Mouse (Mus musculus) ES-Bruce4 (cell line): ENCODE measurements around the gene Ubqln4. TPM values are rescaled to one million over a fixed set of nuclear protein-coding genes. Genes with fewer than 3 reads are reported as not detected.
A peak's percentile ranks its signal among the peaks of the same experiment; 100 is the strongest.

Experiments used
- H3K27ac ChIP-seq: 2 replicates; pipeline ENCODE4 v1.5.1; 2012; ENCODE audit warnings: low read length, inconsistent platforms; ENCODE audit not compliant: insufficient read depth
- H3K27me3 ChIP-seq: 2 replicates; pipeline ENCODE4 v1.6.1; 2012; ENCODE audit warnings: mild to moderate bottlenecking, low read length, inconsistent platforms; ENCODE audit not compliant: control insufficient read depth, poor library complexity, insufficient read depth, severe bottlenecking
- H3K36me3 ChIP-seq: 2 replicates; pipeline ENCODE4 v1.6.1; 2012; ENCODE audit warnings: inconsistent platforms, mild to moderate bottlenecking, low read length, moderate library complexity; ENCODE audit not compliant: control insufficient read depth, poor library complexity, insufficient read depth, severe bottlenecking
- H3K4me1 ChIP-seq: one replicate; pipeline ENCODE4 v1.8.1; 2011; ENCODE audit warnings: low read length; ENCODE audit not compliant: control insufficient read depth, insufficient read depth
- H3K4me3 ChIP-seq: 2 replicates; pipeline ENCODE4 v1.5.1; 2011; ENCODE audit warnings: low read depth, mild to moderate bottlenecking, low read length
- H3K9ac ChIP-seq: 2 replicates; pipeline ENCODE4 v1.6.1; 2012; ENCODE audit warnings: low read depth, mild to moderate bottlenecking, inconsistent platforms; ENCODE audit not compliant: poor library complexity, severe bottlenecking
- H3K9me3 ChIP-seq: replicated peaks from 2 replicates; pipeline ENCODE4 v1.6.1; 2012; ENCODE audit warnings: mild to moderate bottlenecking, low read length, inconsistent platforms; ENCODE audit not compliant: control insufficient read depth, poor library complexity, insufficient read depth, severe bottlenecking
- CTCF ChIP-seq: IDR thresholded peaks from one replicate; pipeline ENCODE4 v1.8.1; 2011; ENCODE audit warnings: low read depth, low read length
- EP300 ChIP-seq: IDR thresholded peaks from 2 replicates; pipeline ENCODE4 v1.6.1; 2011; ENCODE audit warnings: low read depth, low read length; ENCODE audit not compliant: insufficient read depth
- POLR2A ChIP-seq: IDR thresholded peaks from one replicate; pipeline ENCODE4 v1.8.1; 2011; ENCODE audit warnings: low read length; ENCODE audit not compliant: insufficient read depth
- polyA plus RNA-seq: library from polyadenylated mRNA; stranded (reverse); fragments of >200 nt; gene quantifications from 2 replicates; pipeline ENCODE4 v1.2.4, GENCODE M21; 2011; ENCODE audit warnings: low read depth; ENCODE audit not compliant: missing spikeins, insufficient read depth, insufficient read length

Ubqln4 gene
- polyA plus RNA-seq, 1 experiment: 118 TPM

DNA sequence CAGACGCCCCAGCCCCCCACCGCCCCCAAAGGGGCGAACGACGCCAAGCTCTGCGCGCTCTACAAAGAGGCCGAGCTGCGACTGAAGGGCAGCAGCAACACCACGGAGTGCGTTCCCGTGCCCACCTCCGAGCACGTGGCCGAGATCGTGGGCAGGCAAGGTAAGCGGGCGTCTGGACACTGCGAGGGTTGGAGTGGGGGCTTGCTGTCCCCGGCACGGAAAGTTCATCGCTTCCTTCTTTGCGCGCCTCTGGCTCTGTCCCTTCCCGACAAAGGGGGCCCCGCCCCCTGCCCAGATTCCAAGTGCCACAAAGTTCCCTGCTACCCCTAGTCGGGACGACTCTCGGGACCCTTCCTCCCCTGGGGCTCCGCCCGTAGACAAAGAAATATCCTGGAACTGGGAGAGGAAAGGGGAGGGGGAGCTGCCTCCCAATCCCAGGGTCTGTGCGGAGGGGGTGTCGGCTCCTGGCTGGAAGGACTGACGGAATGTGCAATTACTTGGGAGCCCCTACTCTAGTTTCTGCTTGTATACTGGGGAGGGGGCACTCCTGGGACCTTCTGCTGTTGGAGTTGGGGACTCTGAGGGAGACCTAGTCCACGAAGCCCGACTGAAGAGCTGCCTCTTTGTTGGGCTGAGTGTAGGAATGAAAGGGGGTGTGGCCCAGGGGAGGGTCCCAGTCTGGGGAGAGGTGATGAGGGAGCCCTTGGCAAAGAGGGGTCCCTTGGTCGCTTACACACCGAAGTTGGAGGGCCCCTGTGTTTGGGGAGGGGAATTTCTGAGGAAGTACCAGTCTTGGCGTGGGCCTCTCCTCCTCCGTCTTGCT, 20.7 kb upstream of the Ubqln4 start:
- Histone ChIP-seq H3K4me1 (peaks cover 13% of the 10 kb centered on the region), H3K4me3 (peak overlapping the region; percentile 83), H3K9ac (peak overlapping the region; percentile 84), H3K27me3 (no peaks in the 10 kb centered on the region), H3K27ac (peak overlapping the region; percentile 9; the same call in 1 of the 2 replicates), H3K36me3 (peaks cover 7% of the 10 kb centered on the region; the same call in 1 of the 2 replicates), H3K9me3 (no peaks in the 10 kb centered on the region)
- TF ChIP-seq CTCF (no peak), POLR2A (no peak), EP300 (no peak)

DNA sequence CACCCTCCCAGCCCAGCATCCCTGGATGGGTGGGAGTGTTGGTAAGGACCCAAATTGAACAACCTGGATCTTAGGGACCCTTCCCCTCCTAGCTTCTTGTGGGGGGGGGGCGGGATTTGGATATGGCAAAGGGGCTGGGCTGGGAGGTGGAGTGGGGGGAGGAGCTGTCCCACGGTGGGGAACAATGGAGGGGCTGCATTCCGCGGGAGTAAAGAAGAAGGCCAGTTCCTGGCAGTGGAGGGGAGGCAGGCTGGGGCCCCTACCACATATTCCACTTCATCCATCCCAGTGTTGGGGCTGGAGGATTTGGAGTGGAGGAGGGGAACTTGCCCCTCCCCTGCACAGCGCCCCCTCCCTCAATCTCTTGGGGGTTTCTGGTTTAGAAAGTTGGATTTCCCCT, 19.9 kb upstream of the Ubqln4 start:
- Histone ChIP-seq H3K36me3 (peaks cover 8% of the 10 kb centered on the region; the same call in 1 of the 2 replicates), H3K4me1 (peaks cover 19% of the 10 kb centered on the region), H3K9me3 (no peaks in the 10 kb centered on the region), H3K9ac (no peak overlapping the region), H3K27me3 (no peaks in the 10 kb centered on the region), H3K4me3 (peak overlapping the region; percentile 83), H3K27ac (no peak overlapping the region)
- TF ChIP-seq CTCF (no peak), EP300 (no peak), POLR2A (no peak)

DNA sequence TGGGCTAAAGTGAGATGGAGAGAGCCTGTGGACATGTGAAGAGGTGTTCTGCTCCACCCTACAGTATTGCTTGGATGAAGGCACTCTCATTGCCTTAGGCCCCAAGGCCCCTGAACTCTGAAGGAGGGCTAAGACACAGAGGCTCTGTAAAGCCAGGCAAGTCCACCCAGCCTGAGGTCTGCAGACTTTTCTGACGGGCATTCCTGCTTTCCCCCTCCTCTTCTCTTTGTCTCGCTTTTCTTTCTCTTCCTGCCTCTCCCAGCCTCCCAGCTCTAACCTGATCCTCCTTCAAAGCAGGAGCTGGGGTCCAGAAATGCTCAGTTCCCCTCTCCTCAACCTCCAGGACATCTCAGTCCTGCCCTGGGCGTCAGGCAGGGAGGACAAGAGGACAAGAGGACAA, 18.6 kb upstream of the Ubqln4 start:
- H3K4me3 ChIP-seq: peak overlapping the region; percentile 3; the same call in 1 of the 2 replicates
- H3K9me3 ChIP-seq: no peaks in the 10 kb centered on the region
- peaks cover 8% of the 10 kb centered on the region; the same call in 1 of the 2 replicates for H3K36me3 ChIP-seq
- H3K9ac ChIP-seq: 0 out of 2 replicates have a peak overlapping the region, but pooled peaks have one; percentile 51
- H3K27ac ChIP-seq: peak overlapping the region; percentile 26; the same call in 1 of the 2 replicates
- H3K27me3 ChIP-seq: no peaks in the 10 kb centered on the region
- peaks cover 17% of the 10 kb centered on the region for H3K4me1 ChIP-seq
- TF ChIP-seq CTCF (no peak), POLR2A (no peak), EP300 (no peak)

DNA sequence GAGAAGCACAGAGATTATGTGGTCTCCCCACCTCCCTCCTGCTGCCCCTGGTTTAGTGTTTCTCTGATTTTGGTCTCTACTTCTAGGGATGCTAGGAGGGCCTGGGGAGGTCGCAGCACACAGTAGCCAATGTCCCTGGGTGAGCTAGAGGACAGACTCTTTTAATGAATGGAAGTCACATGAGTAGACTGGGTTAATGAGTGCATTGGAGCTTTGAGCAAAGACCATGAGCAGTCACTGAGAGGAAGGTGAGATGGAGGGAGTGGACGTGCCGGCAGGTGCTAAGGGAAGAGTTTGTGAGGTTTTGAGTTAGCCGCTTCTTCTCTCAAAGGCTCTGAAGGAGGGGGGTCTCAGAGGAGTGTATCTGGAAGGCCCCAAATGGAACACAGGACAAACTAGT, 18.0 kb upstream of the Ubqln4 start:
- H3K27ac ChIP-seq: no peak overlapping the region
- H3K4me1 ChIP-seq: peaks cover 20% of the 10 kb centered on the region
- H3K36me3 ChIP-seq: peaks cover 8% of the 10 kb centered on the region; the same call in 1 of the 2 replicates
- H3K27me3 ChIP-seq: no peaks in the 10 kb centered on the region
- peak overlapping the region; percentile 26 for H3K4me3 ChIP-seq
- no peak for TF ChIP-seq EP300
- no peak for TF ChIP-seq POLR2A
- no peak for TF ChIP-seq CTCF
- peak overlapping the region; percentile 51 for H3K9ac ChIP-seq
- H3K9me3 ChIP-seq: no peaks in the 10 kb centered on the region

DNA sequence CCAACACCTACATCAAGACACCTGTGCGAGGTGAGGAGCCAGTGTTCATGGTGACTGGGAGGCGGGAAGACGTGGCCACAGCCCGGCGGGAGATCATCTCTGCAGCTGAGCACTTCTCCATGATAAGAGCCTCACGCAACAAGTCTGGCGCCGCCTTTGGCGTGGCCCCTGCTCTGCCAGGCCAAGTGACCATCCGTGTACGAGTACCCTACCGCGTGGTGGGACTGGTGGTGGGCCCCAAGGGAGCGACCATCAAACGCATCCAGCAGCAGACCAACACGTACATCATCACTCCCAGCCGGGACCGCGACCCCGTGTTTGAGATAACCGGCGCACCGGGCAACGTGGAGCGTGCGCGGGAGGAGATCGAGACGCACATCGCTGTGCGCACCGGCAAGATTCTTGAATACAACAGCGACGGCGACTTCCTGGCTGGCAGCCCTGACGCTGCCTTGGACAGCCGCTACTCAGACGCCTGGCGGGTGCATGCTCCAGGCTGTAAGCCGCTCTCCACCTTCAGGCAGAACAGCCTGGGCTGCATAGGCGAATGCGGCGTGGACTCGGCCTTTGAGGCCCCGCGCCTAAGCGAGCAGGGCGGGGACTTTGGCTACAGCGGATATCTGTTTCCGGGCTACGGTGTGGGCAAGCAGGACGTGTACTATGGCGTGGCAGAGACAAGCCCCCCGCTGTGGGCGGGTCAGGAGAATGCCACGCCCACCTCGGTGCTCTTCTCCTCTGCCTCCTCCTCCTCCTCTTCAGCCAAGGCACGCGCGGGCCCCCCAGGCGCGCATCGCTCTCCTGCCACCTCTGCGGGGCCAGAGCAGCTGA, 17.2 kb upstream of the Ubqln4 start:
- Histone ChIP-seq H3K4me1 (peaks cover 22% of the 10 kb centered on the region), H3K27me3 (no peaks in the 10 kb centered on the region), H3K36me3 (peaks cover 8% of the 10 kb centered on the region; the same call in 1 of the 2 replicates), H3K4me3 (peak overlapping the region; percentile 68), H3K27ac (peak overlapping the region; percentile 24; the same call in 1 of the 2 replicates), H3K9me3 (no peaks in the 10 kb centered on the region), H3K9ac (peak overlapping the region; percentile 51)
- 0 out of 2 replicates have a peak, but pooled peaks have one; percentile 38 for TF ChIP-seq EP300
- TF ChIP-seq POLR2A: peak; percentile 15
- TF ChIP-seq CTCF: no peak

DNA sequence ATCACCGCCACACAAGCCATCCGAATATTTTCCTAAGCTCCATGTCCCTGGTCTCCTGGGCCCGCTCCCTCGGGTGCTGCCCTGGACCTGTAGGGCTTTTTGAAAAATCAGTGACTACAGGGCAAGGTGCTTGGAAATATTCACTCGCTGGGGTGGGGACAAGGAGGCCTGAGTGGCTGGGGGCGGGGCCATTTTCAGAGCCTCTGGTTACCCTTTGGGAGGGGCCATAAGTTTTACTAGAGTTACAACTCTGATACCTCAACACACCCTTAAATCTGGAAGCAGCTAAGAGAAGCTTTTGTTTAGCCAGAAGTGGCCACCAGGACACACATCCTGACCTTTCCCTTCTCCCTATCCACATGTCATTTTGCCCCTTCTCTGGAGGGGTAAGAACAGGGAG, 16.4 kb upstream of the Ubqln4 start:
- no peaks in the 10 kb centered on the region for H3K9me3 ChIP-seq
- H3K4me3 ChIP-seq: peak overlapping the region; percentile 68
- peaks cover 22% of the 10 kb centered on the region for H3K4me1 ChIP-seq
- TF ChIP-seq POLR2A (no peak), EP300 (no peak), CTCF (no peak)
- peak overlapping the region; percentile 31; the same call in 1 of the 2 replicates for H3K27ac ChIP-seq
- no peaks in the 10 kb centered on the region for H3K27me3 ChIP-seq
- peaks cover 8% of the 10 kb centered on the region; the same call in 1 of the 2 replicates for H3K36me3 ChIP-seq
- peak overlapping the region; percentile 51; the same call in 1 of the 2 replicates for H3K9ac ChIP-seq
